Mouse (Mus musculus): Measurements from ENCODE around the gene Ecm2.

Ecm2 gene

GRCm38 (mm10) chr13:49507176-49507575 is 2.6 kb downstream of the Ecm2 start:
- in situ Hi-C loops (cut with MboI, MseI): no loop called here

DNA sequence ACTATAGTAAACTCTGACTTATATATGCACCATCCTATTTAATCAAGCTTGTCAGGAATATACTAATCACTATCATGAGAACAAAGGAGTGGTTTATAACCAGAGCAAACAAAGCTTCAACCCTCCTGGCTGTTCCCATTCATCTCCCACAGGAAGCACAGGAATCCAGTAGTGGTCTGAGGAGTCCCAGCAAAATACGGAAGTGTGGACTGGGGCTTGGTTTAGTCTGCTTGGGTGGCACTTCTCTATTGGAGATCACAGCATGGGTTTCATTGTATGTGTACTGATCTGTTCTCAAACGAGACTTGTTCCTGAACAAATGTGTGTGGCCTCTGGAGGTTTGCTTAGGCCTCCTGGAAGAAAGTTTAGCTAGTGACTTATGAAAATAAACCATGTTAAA is 14.2 kb downstream of the Ecm2 start:
- in situ Hi-C loops (cut with MboI, MseI): no loop called here

- in situ Hi-C loops (cut with MboI, MseI): no loop called here
These were observed 21.6 kb downstream of the Ecm2 start for GRCm38 (mm10) chr13:49526235-49526634.

GRCm38 (mm10) chr13:49530636-49531035 is 26.0 kb downstream of the Ecm2 start:
- in situ Hi-C loops (cut with MboI, MseI): no loop called here

DNA sequence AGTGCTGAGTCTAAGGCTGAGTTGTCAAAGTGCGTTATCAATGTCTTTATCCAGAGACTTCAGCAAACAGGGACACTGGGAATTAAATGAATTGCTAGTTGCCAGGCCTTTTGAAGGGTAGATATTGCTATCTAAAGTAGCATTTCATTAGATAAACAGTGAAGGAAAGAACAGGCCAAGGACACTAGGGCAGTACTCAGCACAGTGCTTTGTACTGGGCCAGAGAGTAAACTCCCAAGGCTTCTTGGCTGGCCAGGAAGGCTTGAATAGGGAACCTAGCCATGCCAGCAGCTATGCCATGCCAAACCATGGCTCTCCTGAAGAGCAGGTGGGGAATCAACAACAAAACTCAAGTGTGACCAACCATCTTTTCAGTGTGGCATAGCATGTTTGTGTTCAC is 32.3 kb downstream of the Ecm2 start:
- in situ Hi-C loops (cut with MboI, MseI): loop anchor here in 1 of 2 experiments (5.0 kb wide), 1 partner anchor 90 kb away; no protein-coding TSS in a partner anchor

DNA sequence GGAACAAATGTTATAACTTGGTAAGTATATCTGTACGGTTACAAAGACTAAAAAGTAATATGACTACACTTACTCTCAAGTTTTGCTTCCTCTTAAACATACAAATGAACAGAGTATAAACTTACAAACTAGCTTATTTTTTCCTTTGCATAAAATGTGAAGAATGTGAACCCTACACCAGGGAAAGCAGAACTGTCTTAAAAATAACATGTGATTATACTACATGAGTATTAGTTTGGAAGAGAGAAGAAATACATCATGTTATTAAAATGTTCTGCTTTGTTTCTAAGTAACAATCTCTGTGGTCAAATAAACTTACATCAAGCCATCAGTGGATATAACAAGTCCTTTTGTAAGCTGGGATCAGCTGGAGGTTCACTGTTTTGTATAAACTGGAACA is 34.1 kb downstream of the Ecm2 start:
- in situ Hi-C loops (cut with MboI, MseI): loop anchor here in 1 of 2 experiments (5.0 kb wide), 1 partner anchor 89 kb away; no protein-coding TSS in a partner anchor

- in situ Hi-C loops (cut with MboI, MseI): no loop called here
These were observed 39.7 kb downstream of the Ecm2 start, which contains the start of gene Aspn for GRCm38 (mm10) chr13:49544279-49544678. Gene Aspn (plus strand): TSS chr13:49544443.

GRCm38 (mm10) chr13:49545646-49546045 is 41.0 kb downstream of the Ecm2 start:
- in situ Hi-C loops (cut with MboI, MseI): no loop called here

- in situ Hi-C loops (cut with MboI, MseI): no loop called here
These were observed 41.9 kb downstream of the Ecm2 start for GRCm38 (mm10) chr13:49546517-49546916.

- in situ Hi-C loops (cut with MboI, MseI): no loop called here
These were observed 43.0 kb downstream of the Ecm2 start for GRCm38 (mm10) chr13:49547563-49548150.

DNA sequence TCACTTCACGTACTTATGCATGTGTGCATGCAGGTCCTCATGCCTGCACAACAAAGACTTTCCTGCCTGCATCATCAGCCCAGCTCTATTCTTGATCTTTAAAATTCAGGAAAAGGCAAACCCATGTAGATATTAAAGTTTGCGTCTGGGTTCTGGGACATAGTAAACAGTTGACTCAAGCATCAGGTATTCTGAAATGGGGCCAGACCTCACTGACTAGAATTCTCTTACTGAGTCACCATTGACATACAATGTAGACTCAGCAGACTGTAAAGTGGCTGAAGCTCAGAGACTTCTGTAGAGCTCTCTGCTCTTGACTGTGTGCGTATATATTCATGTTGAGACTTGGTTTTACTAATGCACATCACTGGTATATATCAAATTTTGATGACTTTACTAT is 45.0 kb downstream of the Ecm2 start:
- in situ Hi-C loops (cut with MboI, MseI): no loop called here

- in situ Hi-C loops (cut with MboI, MseI): no loop called here
These were observed 49.9 kb downstream of the Ecm2 start for GRCm38 (mm10) chr13:49554519-49554918.

- in situ Hi-C loops (cut with MboI, MseI): no loop called here
These were observed 51.6 kb downstream of the Ecm2 start for GRCm38 (mm10) chr13:49556203-49556602.

DNA sequence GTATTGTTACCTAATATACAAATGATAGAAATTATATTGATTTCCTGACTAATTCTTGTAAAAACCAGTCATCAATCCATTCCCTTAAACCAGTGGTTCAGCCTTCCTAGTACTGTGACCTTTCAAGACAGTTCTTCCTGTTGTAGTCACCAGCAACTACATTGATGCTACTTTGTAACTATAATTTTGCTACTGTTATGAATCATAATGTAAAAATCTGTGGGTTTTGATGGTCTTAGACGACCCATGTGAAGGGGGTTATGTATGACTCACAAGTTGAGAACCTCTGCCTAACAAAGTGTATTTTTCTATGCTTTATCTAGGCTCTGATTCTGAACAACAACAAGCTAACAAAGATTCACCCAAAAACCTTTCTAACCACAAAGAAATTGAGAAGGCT is 52.3 kb downstream of the Ecm2 start:
- in situ Hi-C loops (cut with MboI, MseI): no loop called here

DNA sequence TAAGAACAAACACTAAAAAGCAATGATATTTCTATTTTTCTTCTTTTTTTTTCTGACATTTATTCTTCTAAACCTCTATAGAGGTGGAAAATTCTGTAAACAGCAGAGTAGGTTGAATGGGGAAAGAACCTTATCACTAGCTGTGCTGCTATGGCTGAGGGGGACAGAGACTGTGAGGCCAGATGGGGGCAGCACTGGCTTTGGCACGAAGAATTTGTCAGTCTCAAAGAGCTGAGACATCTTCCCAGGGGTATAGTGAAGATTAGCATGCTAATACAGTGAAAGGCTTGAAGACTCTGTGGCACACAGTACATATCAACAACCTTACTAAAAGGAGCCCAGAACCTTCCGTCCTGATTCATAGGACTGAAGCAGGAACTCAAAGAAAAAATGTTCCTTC is 54.6 kb downstream of the Ecm2 start:
- in situ Hi-C loops (cut with MboI, MseI): no loop called here

- in situ Hi-C loops (cut with MboI, MseI): no loop called here
These were observed 56.3 kb downstream of the Ecm2 start for GRCm38 (mm10) chr13:49560886-49561285.

DNA sequence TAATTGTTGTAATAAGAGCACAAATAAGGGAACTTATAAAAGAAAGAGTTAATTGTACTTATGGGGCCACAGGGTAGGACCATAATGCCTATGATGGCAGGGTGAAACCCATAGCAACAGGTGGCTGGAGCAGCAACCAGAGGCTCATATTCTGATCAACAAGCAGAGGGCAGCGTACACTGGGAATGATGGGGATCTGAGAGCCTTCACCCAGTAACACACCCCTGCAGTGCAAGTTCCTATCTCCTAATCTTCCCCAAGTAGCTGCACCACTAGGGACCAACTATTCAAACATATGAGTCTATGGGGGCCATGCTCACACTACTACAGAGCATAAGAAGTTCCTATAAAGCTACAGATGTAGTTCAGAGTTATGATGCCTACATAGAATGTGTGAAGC is 59.7 kb downstream of the Ecm2 start:
- in situ Hi-C loops (cut with MboI, MseI): no loop called here

DNA sequence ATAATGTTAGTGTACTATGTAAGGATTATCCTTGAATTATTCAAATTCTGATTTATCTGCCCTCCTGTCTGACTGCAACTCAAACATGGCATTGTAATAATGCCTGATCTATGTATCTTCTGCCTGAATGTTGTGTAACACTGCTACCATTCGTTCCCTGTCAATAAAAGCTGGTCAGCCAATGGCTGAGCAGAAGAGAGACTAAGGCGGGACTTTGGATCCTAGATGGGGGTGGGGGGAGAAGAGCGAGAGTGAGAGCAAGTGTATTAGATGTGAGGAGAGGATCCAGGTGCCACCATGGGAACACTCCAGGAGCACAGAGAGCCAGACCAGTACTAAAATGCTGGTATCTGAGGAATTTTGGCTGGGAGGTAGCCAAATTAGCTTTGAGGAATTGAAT is 65.8 kb downstream of the Ecm2 start:
- in situ Hi-C loops (cut with MboI, MseI): no loop called here

DNA sequence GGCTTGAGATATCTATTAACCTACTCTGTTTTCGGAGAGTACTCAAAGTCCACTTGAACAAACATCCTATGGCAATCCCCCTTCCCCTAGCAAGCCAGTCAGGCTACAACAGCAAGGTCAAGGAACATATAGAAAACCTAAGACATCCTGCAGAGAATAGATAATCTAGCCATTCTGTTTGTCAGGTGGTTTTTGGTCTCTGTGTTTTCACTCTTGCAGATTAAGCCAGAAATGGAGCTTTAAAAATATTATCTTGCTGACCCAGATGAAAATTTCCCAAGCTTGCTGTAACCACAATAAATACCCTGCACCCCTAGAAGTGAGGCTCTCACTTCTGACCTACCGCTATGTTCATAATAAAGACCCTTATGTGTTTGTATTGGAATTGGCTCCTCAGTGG is 66.8 kb downstream of the Ecm2 start:
- in situ Hi-C loops (cut with MboI, MseI): no loop called here

- in situ Hi-C loops (cut with MboI, MseI): no loop called here
These were observed 77.2 kb downstream of the Ecm2 start, which contains the start of gene Omd for GRCm38 (mm10) chr13:49581541-49582530. Gene Omd (plus strand): TSS chr13:49582462.
